Mouse (Mus musculus) heart, adult 2 months (tissue): ENCODE measurements around the gene Gzmf. TPM values are rescaled to one million over a fixed set of nuclear protein-coding genes. Genes with fewer than 3 reads are reported as not detected.
A peak's percentile ranks its signal among the peaks of the same experiment; 100 is the strongest.
"Not testable (repeated sequence)": the region's sequence is repeated elsewhere in the genome, so short reads cannot be mapped to it uniquely, and the experiment has no call there.

Experiments used
- DNase-seq, 2 experiments: peaks; one replicate each; pipeline ENCODE4 v3.0.0; 2021
- H3K27ac ChIP-seq: fragments of 200-600 bp; 2 replicates; pipeline ENCODE4 v1.8.1; 2022
- H3K27me3 ChIP-seq: fragments of 200-500 bp; 2 replicates; pipeline ENCODE4 v1.6.1; 2012; ENCODE audit warnings: mild to moderate bottlenecking, low read length, inconsistent platforms, mixed read lengths; ENCODE audit not compliant: control insufficient read depth, insufficient read depth
- H3K36me3 ChIP-seq: fragments of 200-500 bp; 2 replicates; pipeline ENCODE4 v1.6.1; 2012; ENCODE audit warnings: low read length, inconsistent platforms; ENCODE audit not compliant: control insufficient read depth, insufficient read depth
- H3K4me1 ChIP-seq: fragments of 200-500 bp; 2 replicates; pipeline ENCODE4 v1.6.1; 2011; ENCODE audit warnings: low read length; ENCODE audit not compliant: control insufficient read depth, insufficient read depth
- H3K4me3 ChIP-seq: fragments of 200-600 bp; 2 replicates; pipeline ENCODE4 v1.8.1; 2022
- H3K79me2 ChIP-seq: fragments of 200-500 bp; replicated peaks from 2 replicates; pipeline ENCODE4 v1.6.1; 2012; ENCODE audit warnings: mild to moderate bottlenecking, inconsistent platforms, low read length, moderate library complexity, mixed read lengths; ENCODE audit not compliant: control insufficient read depth, insufficient read depth
- H3K9ac ChIP-seq: fragments of 200-500 bp; 2 replicates; pipeline ENCODE4 v1.6.1; 2012; ENCODE audit warnings: low read depth, mild to moderate bottlenecking, control low read depth, inconsistent platforms, low read length, mixed read lengths
- CTCF ChIP-seq: fragments of 200-600 bp; IDR thresholded peaks from 2 replicates; pipeline ENCODE4 v1.8.1; 2022; ENCODE audit warnings: antibody characterized with exemption, mild to moderate bottlenecking, moderate library complexity
- EP300 ChIP-seq: fragments of 200-500 bp; IDR thresholded peaks from 2 replicates; pipeline ENCODE4 v1.6.1; 2011; ENCODE audit warnings: low read depth, low read length, control low read depth; ENCODE audit not compliant: insufficient read depth
- POLR2A ChIP-seq: fragments of 200-500 bp; IDR thresholded peaks from 2 replicates; pipeline ENCODE4 v1.6.1; 2011; ENCODE audit warnings: mild to moderate bottlenecking, low read depth, low read length, control low read depth; ENCODE audit not compliant: insufficient read depth
- WGBS: fragments of 180-500 bp; shearing (Covaris S2); methylation state at CpG from one replicate; pipeline ENCODE4 v1.1.7; 2018; 5-methylcytosine and 5-hydroxymethylcytosine counted together
- intact Hi-C: fragments of 180-260 bp; cut with DNase I; formaldehyde crosslinking; loops from one replicate; pipeline ENCODE4 v1.15.1; 2025
- polyA plus RNA-seq: library from polyadenylated mRNA; depleted of rRNA; stranded (reverse); fragments of >200 nt; gene quantifications from 2 replicates; pipeline ENCODE4 v1.2.3, GENCODE M21; 2012; rRNA removed
- total RNA-seq, 2 experiments: library from RNA; stranded (reverse); gene quantifications; 2 replicates each; pipeline ENCODE4 v1.2.3; 2021

The Gzmf gene
- total and polyA plus RNA-seq, 3 experiments = not detected

- intact Hi-C loops = no loop called here
- no peak for DNase-seq
- Histone ChIP-seq H3K79me2 (no peaks in the 10 kb centered on the region), H3K36me3 (no peaks in the 10 kb centered on the region), H3K27me3 (no peaks in the 10 kb centered on the region), H3K4me1 (no peaks in the 10 kb centered on the region), H3K4me3 (no peak overlapping the region), H3K9ac (no peak overlapping the region), H3K27ac (no peak overlapping the region)
- TF ChIP-seq CTCF (no peak), POLR2A (no peak), EP300 (no peak)
- 56% methylated on average over 6 of the region's 6 CpGs for WGBS
Measured at GRCm38 (mm10) chr14:56168009-56168408, 43.2 kb downstream of the Gzmf start.

GRCm38 (mm10) chr14:56162109-56162508, 49.1 kb downstream of the Gzmf start:
- WGBS = 60% methylated on average over 2 of the region's 2 CpGs
- no peaks in the 10 kb centered on the region for H3K36me3 ChIP-seq
- no peaks in the 10 kb centered on the region for H3K4me1 ChIP-seq
- H3K4me3 ChIP-seq = no peak overlapping the region
- no peaks in the 10 kb centered on the region for H3K79me2 ChIP-seq
- intact Hi-C loops = no loop called here
- H3K27me3 ChIP-seq = no peaks in the 10 kb centered on the region
- H3K9ac ChIP-seq = no peak overlapping the region
- H3K27ac ChIP-seq = no peak overlapping the region
- TF ChIP-seq CTCF = no peak
- no peak for TF ChIP-seq EP300
- no peak for TF ChIP-seq POLR2A
- no peak for DNase-seq

GRCm38 (mm10) chr14:56159479-56159878, 51.7 kb downstream of the Gzmf start, which contains the start of gene Gzmg:
TSS of gene Gzmg (minus strand) at chr14:56159579.
- H3K79me2 ChIP-seq, H3K4me1 ChIP-seq, H3K4me3 ChIP-seq, intact Hi-C loops, H3K27me3 ChIP-seq, H3K36me3 ChIP-seq, H3K9ac ChIP-seq, DNase-seq, H3K27ac ChIP-seq: not testable (repeated sequence)
- WGBS = 73% methylated on average over 2 of the region's 2 CpGs

GRCm38 (mm10) chr14:56155340-56155739, 55.9 kb downstream of the Gzmf start:
- H3K9ac ChIP-seq = no peak overlapping the region
- H3K4me3 ChIP-seq = no peak overlapping the region
- 0 out of 2 replicates have a peak, but pooled peaks cover 2% of the 10 kb centered on the region for H3K27me3 ChIP-seq
- no peaks in the 10 kb centered on the region for H3K36me3 ChIP-seq
- WGBS = 52% methylated on average over 2 of the region's 2 CpGs
- no peaks in the 10 kb centered on the region for H3K79me2 ChIP-seq
- no peak overlapping the region for H3K27ac ChIP-seq
- TF ChIP-seq CTCF = peak; percentile 39
- no peak for TF ChIP-seq POLR2A
- TF ChIP-seq EP300 = no peak
- DNase-seq = no peak
- intact Hi-C loops = no loop called here
- H3K4me1 ChIP-seq = no peaks in the 10 kb centered on the region

Other genes starting within 250 kb of the Gzmf start
- gene Mcpt1, start 193.4 kb downstream of the Gzmf start, total RNA-seq = not detected
- not detected in 2 replicates for gene Mcpt1, start 193.4 kb downstream of the Gzmf start, polyA plus RNA-seq
- gene Mcpt9, start 180.9 kb downstream of the Gzmf start, total RNA-seq = not detected
- not detected in 2 replicates for gene Mcpt9, start 180.9 kb downstream of the Gzmf start, polyA plus RNA-seq
- not detected for gene Mcpt2, start 169.4 kb downstream of the Gzmf start, total RNA-seq
- gene Mcpt2, start 169.4 kb downstream of the Gzmf start, polyA plus RNA-seq = not detected in 2 replicates
- gene Mcpt4, start 149.1 kb downstream of the Gzmf start, total RNA-seq = 1 to 10 TPM; 1.2 to 1.3 TPM
- gene Mcpt4, start 149.1 kb downstream of the Gzmf start, polyA plus RNA-seq = 2.4 and 2.8 TPM in 2 replicates
- not detected for gene Mcpt8, start 126.1 kb downstream of the Gzmf start, total RNA-seq
- gene Mcpt8, start 126.1 kb downstream of the Gzmf start, polyA plus RNA-seq = 0.23 TPM in 1 of 2 replicates, not detected in the other
- not detected for gene Ctsg, start 108.8 kb downstream of the Gzmf start, total RNA-seq
- gene Ctsg, start 108.8 kb downstream of the Gzmf start, polyA plus RNA-seq = not detected in 2 replicates
- gene Gzme, start 90.8 kb downstream of the Gzmf start, total RNA-seq = not detected
- gene Gzme, start 90.8 kb downstream of the Gzmf start, polyA plus RNA-seq = not detected in 2 replicates
- not detected for gene Gzmd, start 78.8 kb downstream of the Gzmf start, total RNA-seq
- not detected in 2 replicates for gene Gzmd, start 78.8 kb downstream of the Gzmf start, polyA plus RNA-seq
- gene Gzmg, start 51.8 kb downstream of the Gzmf start, total RNA-seq = not detected
- gene Gzmg, start 51.8 kb downstream of the Gzmf start, polyA plus RNA-seq = not detected in 2 replicates
- not detected for gene Gzmn, start 36.8 kb downstream of the Gzmf start, total RNA-seq
- gene Gzmn, start 36.8 kb downstream of the Gzmf start, polyA plus RNA-seq = not detected in 2 replicates
- gene Gzmc, start 23.2 kb upstream of the Gzmf start, total RNA-seq = not detected
- gene Gzmc, start 23.2 kb upstream of the Gzmf start, polyA plus RNA-seq = not detected in 2 replicates
- under 1 TPM; 0.23 to 0.36 TPM for gene Gzmb, start 50.8 kb upstream of the Gzmf start, total RNA-seq
- gene Gzmb, start 50.8 kb upstream of the Gzmf start, polyA plus RNA-seq = 0.64 TPM in 1 of 2 replicates, not detected in the other
- not detected for gene Atp12a, start 153.7 kb upstream of the Gzmf start, total RNA-seq
- not detected in 2 replicates for gene Atp12a, start 153.7 kb upstream of the Gzmf start, polyA plus RNA-seq
- gene Rnf17, start 191.2 kb upstream of the Gzmf start, total RNA-seq = under 1 TPM; 0.29 to 0.34 TPM
- gene Rnf17, start 191.2 kb upstream of the Gzmf start, polyA plus RNA-seq = 0.06 and 0.09 TPM in 2 replicates